Mouse (Mus musculus) frontal cortex, postnatal 10 days (tissue): ENCODE data around the gene Oca2.

ENCODE experiments used
- DNase-seq, 2 experiments: peaks; one replicate each; pipeline ENCODE4 v3.0.0; 2022; ENCODE audit warnings: low spot score in 2 of 2, mixed read lengths in 1 of 2

The Oca2 gene

DNA sequence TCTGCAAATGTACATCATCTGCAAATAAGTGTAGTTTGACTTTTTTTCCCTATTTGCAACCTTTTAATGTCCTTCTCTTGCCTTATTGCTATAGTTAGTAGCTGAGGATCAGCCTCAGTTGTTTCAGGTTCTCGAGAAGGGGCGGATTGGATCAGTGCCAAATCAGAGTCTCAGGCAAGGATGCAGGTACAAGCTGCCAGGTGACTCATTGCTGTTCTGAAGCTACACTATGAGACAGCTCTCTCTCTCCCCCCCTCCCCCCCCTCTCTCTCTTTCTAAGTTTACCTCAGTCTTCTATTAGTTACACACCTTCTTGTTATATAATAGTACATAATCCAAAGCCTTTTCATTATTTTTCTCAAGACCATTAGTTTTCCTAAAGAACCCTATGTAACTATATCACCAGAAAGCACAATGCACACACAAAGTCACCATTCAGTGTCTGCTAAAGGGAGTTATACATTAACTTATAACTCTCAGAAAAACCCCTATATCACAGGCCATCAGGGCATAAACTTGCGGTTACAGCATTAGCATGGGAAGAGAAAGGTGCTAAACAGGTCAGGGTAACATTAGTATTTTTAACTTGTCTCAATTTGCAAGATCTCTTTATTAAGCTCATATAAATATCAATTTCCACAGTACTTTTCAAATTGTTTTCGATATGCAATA lies 142.3 kb downstream of the Oca2 start:
- no peak for DNase-seq

DNA sequence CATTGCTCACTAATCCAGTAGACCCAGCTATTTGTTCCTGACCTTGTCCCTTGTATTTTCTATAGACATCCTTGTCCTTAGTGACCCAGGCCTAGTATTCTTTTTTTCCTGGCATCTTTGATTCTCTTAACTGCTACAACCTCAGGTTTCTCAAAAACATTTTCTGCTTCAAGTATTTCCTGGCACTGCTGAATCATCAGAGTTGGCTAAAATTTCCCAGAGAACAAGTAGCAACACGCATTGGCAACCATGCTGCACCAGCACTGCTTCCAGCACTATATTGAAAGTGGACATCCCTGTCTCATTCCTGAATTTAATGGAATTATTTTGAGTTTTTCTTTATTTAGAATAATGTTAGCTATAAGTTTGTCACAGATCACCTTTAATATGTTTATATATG lies 143.1 kb downstream of the Oca2 start:
- no peak for DNase-seq

DNA sequence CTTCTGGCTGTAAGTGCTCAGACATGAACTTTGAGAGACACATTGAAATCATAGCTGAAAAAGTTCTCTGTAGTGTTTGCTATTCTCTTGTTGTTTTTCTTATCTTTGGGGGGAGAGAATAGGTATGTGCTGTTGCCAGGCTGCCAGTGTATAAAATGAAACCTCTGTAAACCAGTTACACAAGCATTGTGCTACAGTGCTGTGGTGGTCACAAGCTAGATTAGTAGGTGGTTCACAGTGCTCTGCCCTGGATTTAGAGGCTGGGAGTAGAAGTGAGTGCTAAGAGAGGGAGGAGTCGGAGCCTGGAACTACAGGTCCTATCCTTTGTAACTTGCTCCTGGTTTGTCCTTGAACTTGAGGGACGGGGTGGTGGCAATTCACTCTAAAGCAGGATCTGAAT lies 148.7 kb downstream of the Oca2 start:
- no peak for DNase-seq

DNA sequence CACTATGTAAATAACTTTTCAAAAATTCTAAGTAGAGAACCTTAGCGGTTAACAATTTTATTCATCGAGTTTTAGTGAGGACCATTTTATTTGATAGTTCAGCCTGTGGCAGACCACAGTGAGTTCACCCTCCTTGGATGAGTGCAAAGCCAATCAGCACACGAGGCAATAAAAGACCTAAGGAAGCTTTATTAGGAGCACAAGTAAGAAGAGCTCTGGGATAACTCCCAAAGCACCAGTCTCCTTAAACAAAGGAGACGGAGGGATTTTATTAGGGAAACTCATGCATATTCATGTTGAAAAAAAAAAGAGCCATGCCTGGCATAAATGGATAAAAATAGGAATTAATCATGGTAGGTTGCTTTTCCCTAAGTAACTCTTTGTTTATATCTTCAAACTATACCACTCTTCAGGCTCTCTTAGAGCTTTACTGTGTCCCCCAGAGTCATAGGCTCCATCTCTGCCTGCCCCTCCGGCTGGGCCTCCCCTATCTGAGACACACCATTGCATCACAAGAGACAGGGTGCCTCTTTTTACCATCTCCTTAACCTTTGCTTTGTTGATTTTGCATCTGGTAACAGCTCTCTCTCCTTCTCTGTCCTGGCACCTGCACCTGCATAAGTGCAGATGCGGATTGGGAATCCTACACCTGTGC lies 178.7 kb downstream of the Oca2 start:
- DNase-seq = no peak

DNA sequence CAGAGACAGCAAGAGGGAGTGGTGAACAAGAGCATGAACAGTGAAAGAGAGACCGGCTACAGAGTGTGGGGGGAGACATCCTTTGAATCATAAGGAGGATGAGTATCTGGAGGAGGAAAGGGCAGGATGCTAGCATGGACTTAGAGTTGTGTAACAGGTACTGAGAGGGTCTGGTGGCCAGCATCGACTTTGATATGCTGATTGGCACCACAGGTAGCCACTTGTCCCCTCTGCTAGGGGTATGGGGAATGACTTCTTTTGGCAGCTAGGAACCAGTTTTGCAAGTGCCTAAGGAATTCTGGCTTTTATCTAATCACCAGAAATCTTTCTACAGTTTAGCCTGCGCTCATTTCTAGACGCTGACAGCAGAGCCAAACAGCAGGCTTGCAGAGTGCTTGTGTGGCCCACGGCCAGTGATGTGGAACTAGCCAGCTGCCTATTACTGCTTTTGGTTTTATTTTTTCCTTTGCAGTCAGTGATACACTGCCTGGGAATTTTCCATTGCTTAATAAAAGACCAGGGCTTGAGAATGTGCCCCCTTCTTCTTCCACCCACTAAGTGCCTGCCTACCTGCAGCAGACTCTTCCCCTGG lies 179.8 kb downstream of the Oca2 start:
- peak in 1 of 2 experiments; percentile 12 for DNase-seq

DNA sequence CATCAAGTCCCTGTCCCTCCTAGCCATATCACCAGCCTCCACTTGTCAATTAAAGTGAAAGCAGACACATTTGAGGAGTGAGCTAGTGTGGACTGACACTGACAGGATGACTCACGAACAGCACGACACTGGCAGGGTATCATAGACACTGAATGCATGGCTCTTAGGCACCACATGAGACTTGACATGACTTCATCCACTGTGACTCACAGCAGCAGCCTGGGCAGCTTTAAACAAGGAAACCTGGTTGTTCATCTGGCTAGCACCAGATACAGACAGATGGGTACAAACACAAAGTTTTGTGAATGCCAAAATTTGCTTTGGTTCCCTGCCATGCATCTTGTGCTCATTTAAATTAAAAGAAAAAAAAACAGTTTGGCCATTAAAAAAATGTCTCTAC lies 182.4 kb downstream of the Oca2 start:
- peak in 1 of 2 experiments; percentile 15 for DNase-seq

DNA sequence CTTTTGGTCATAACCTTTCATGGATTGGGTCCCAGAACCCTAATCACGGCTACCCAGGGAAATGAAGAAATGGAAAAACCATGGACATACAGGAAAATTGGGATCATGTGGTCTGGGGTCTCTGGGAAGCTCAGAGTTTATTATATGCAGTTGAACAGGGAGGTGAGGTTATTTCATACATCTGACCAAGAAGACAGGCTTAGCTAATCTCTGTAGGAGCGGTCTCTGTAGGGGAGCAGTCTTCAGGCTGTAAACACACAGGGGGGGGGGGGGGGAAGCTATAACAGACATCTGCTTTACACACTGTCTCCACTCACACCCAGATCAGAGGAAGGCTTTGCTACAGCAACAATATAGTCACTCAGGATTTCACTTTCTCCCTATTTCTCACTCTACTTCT lies 184.0 kb downstream of the Oca2 start:
- DNase-seq = no peak

DNA sequence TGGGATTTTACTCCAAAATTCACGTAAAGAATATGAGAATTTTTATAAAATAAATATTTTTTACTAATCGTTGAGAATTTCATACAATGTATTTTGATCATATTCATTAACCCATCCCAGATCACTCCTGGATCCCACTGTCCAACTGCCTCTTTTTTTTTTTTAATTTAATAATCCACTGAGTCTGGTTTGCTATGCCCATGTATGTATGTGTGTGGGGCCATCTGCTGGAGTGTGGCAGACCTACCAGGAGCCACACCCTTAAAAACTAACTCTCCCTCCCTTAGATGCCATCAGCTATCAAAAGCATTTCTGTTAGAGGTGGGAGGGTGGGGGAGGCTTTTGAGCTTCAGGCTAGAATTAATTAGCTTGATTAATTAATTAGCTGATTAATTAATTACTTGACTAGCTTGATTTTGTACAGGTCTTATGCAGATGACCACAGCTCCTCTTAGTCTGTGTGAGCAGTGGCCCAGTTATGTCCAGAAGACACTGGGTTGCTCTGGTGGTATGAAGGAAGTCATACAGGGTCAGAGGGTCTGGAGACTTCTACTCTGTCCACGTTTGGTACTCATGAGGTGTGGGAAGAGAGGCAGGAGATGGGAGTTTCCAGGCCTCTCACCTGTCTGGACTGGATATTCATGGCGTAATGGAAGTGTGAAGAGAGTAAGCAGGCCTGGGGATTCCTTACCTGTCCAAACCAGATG lies 221.4 kb downstream of the Oca2 start:
- no peak for DNase-seq

DNA sequence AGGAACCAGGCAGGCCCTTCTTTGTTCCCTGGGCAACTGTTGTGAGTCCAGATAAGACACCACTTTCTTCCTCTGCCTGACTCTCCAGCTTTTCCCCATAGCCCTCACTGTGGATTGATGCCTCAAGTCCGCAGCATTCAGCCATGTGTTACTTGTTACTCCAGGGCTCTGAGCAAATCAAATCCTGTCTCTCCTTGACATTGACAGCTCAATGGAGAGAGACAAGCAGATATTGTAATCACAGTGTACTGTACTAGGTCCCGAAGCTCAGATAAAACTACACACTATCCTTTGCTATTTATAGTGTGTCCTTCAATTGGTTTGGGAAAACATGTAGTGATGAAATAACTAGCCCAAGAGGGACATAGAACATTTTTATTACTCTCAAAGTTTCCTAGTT lies 258.7 kb downstream of the Oca2 start:
- DNase-seq = no peak

DNA sequence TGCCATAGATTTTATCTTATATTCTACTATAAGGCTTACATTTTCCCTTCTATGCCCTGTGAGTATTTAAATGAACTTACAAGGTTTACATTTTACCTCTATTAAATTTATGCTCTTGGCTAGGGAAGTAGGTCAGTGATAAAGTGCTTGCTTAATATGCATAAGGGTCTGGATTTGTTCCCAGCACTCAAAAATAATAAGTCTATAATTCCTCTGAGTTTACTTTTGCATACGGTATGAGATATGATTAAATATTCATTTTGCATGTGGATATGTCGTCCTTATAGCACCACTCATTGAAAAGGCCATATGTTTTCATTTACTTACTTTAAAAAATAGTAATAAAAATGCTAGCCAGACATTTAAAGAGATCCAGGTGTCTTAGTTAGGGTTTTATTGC lies 259.8 kb downstream of the Oca2 start:
- no peak for DNase-seq

DNA sequence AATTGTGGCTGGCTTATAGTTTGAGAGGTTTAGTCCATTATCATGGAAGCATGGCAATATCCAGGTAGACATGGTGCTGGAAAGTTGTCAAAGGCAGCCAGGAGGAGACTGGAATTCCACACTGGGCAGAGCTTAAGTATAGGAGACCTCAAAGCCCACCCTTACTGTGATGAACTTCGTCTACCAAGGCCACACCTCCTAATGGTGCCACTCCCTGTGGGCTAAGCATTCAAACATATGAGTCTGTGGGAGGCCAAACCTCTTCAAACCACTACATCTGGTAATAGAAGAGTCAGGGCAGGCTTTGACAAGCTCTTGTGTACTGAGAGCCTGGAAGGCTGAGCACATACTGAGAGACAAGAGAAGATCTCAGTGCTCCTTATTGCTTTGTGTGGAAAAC lies 260.2 kb downstream of the Oca2 start:
- no peak for DNase-seq

DNA sequence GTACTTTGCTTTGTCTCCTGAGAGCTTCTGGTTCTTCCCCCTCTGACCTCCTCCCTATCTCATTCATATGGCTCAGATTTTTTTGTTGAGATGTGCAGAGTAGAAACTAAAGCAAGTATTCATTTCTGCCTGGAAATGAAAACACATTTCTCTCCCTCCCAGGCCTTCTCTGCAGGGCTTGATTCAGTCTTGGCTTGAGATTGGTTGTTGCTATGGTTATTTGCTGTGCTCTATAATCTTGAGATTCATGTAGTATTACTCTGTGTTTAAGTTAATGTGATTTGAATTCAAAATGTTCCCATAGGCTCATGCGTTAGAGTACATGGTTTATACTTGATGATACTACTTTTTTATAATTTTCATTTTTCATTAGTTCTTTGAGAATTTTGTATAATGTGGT lies 260.9 kb downstream of the Oca2 start:
- no peak for DNase-seq

DNA sequence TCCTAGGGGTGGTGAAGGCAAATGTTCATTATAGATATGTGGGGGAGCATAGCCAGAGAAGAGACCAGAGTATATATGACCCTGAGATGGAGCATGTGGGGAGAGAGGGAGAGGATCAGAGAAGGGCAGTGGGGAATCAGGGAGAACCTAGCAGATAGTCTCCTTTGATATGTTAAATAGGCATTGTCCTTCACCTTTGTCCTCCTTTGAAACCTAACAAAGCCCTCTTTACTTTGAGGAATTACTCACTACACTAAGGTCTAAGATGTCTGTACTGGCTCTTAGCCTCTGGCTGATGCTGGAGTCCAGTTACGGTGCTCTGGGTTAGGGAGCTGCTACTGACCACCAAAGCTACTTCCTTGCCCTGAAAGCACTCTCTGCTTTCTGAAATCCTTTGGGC lies 279.0 kb downstream of the Oca2 start:
- DNase-seq = no peak

DNA sequence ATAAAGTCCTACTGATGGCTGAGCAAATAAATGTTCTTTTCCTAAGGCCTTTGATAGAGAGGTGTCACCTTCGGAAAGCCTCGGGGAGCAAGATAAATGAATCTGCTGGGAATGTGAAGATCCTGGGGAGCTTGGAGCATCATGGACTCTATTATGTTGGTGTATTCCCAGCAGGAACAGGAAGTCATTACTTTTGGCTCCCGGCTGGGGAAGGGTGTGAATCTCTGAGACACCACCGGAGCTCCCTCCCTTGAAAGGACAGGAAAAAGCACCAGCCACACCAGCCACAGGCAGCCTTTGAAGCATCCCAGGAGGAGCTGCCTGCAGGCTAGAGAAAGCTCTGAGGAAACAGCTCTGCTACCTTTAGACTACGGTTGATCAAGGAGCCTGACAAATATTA lies 280.2 kb downstream of the Oca2 start:
- DNase-seq = no peak

DNA sequence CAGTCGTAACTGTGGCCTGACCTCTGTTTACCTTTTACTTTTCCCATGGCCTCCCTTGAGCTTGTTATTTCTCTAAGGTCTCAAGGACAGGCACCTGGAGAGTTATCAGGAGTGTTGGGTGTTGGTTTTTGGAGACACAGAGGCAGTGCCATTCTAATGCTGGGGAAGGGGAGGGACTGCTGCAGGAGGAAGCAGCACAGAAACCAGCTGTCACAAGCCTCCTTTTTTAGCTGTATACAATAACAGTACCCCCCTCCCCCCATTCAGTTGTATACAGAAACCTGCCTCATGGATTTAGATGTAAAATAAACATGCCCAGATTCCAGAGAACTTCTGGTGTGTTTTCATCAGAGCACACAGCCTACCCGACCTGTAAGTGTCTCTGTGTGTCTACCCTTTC lies 295.3 kb downstream of the Oca2 start:
- DNase-seq = no peak

DNA sequence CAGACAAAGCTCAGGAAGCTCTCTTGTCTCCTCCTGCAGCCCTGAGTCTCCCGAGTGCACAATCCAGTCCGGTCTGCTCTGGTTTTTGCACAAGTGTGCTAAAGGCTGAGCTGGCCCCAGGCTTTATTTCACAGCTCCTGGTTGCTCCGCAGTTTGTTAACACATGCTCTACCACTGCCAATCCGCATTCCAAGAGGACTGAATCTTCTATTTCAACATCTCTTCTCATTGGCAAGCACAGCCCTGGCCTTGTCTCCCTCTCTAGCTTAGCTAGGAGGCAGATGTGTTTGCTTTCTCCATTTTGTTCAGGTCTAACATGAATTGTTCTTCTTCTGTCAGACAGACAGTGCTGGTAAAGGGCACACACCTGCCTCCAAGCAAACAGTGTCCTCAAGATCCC lies 309.7 kb downstream of the Oca2 start:
- DNase-seq = no peak

DNA sequence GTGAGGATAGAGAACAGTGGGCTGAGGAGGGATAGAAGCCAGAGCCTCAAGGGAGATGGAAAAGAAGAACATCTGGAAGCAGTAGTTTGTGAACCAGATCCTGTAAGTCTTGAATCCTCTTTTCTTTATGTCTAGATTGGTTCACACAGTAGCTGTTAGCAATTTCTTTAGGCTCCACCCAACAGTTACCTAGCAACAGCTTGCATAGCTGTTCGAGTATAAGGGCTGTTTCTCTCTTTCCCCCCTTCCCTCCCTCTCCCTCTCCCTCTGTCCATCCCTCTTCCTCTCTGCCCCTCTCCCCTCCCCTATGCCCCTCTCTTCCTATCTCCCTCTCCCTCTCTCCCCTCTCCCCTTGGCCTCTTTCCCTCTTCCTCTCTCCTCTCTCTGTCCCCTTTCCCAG lies 312.2 kb downstream of the Oca2 start:
- DNase-seq = no peak
